Mouse (Mus musculus): Measurements from ENCODE around the gene Six3. TPM values are rescaled to one million over a fixed set of nuclear protein-coding genes. Genes with fewer than 3 reads are reported as not detected.
A peak's percentile ranks its signal among the peaks of the same experiment; 100 is the strongest.

The Six3 gene
- total RNA-seq, 2 experiments from 2014 or later = not detected

DNA sequence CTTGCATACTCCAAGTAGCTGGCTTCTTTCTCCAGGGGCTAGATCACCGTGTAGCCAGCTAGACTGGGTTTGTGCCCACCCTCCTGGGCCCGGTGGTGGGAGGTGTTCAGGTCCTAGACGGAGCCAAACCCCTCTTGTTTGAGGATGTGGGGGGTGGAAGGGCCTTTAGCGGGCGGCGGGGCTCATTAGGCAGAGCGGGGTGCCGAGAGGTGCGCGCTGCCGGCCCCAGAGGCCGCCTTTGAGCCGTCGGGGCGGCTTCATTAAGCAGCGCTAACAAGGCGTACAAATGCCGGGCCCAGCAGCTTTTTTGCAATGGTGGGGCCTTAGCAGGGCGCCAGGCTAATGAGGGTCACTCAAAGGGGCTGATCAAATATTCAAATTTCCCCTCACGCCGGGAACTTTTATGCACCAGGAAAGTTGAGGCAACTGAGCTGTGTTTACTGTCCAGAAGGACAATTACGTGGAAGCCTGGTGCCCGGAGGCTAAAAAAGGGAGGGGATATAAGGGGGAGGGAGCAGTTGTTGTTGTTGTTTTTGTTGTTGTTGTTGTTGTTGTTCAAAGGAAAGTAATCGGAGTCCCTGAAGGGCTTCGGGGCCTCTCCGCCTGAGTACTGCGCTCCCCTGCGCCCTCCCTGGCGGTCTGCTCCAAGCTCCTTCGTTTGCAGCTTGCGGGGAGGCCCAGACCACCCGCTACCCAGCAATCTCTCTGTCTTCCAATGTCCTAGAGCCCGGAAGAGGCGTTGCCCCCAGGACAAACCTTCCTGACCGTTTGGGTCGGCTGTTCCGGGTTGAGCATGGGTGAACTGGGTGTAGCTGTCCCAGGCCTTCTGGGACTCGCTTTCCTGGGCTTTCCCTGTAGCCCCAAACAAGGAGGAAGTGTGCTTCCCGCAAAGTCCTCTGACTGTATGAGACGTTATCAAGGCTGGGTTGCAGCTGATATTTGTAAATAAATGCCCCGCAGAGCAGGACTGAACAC lies 3.4 kb downstream of the Six3 start:
- no peak for DNase-seq
- intact Hi-C loops (cut with DNase I) = no loop called here
- Histone ChIP-seq H3K27ac (no peak overlapping the region), H3K4me3 (no peak overlapping the region)
- no peak for TF ChIP-seq CTCF (IDR thresholded peaks at IDR 0.05)

DNA sequence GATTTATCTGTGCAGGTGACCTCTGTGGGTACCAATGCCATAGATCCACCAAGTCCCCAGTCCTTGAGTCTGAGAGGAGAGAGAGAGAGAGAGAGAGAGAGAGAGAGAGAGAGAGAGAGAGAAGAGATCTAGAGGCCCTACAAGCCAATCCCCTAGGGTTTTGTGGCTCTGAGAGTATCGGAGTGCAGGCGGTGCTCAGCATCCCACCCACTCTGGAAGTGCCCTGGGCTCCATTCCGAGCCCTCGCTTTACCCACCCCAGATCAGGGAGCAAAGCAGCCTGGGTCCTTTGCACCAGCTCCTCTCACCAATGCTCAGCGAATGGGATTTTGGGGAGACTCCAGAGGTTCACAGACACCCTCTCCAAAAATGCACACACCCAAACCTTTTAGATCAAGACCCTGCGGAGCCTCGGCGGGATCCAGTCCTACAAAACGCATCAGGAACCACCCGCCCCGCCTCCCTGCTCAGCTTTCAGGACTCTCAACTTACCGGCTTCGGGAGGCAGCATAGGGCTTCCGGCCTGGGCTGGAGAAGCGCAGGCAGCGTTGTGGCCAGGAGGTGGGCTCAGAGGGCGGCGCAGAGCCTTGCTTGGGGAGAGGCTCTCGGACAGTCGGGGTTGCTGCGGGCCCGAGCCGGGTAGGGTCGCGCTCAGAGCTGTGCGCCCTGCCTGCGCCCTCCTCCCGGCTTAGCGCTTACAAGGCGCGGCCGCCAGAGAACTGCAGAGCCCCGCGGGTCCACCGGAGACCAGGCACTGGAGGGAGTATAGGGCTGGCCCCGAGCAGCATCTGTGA lies 4.4 kb downstream of the Six3 start:
- H3K27ac ChIP-seq = no peak overlapping the region
- no peak for DNase-seq
- TF ChIP-seq CTCF (IDR thresholded peaks at IDR 0.05) = no peak
- peak overlapping the region; percentile 40 for H3K4me3 ChIP-seq
- intact Hi-C loops (cut with DNase I) = no loop called here

DNA sequence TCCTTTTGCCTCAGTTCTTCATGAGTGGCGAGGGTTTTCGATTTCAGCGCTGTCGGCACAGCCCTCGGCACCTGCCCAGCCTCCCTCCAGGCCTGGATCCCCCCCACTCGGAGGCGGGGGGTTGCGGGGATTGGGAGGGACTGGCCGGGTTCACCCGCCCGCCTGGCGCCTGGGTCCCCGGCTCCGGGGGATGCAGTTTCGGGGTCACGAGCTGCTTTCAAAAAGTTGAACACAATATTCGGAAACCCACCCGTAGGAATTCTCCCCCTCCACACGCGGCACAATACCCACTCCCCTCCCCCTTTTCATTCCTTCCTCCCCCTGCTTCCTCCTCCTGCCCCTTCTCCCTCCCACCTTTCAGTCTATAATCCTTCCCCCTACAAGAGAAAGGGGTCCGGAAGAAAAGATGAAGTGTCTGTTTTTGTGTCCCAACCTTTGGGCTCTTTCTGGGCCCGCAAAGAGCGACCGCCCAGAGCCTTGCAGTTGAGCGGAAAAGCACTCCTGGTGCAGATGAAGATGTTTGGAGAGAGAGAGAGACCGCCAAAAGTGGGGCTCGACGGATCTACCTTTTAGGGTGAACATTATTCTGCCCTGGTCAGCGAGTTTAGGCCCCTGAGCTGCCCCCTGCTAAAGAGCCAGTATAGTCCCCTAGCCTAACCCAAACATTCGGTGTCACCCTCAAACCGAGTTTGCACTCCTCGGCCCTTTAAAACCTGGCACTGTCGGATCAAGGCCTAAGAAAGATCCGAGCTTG lies 5.1 kb downstream of the Six3 start:
- Histone ChIP-seq H3K27ac (no peak overlapping the region), H3K4me3 (peak overlapping the region; percentile 40)
- no peak for DNase-seq
- no peak for TF ChIP-seq CTCF (IDR thresholded peaks at IDR 0.05)
- intact Hi-C loops (cut with DNase I) = no loop called here

DNA sequence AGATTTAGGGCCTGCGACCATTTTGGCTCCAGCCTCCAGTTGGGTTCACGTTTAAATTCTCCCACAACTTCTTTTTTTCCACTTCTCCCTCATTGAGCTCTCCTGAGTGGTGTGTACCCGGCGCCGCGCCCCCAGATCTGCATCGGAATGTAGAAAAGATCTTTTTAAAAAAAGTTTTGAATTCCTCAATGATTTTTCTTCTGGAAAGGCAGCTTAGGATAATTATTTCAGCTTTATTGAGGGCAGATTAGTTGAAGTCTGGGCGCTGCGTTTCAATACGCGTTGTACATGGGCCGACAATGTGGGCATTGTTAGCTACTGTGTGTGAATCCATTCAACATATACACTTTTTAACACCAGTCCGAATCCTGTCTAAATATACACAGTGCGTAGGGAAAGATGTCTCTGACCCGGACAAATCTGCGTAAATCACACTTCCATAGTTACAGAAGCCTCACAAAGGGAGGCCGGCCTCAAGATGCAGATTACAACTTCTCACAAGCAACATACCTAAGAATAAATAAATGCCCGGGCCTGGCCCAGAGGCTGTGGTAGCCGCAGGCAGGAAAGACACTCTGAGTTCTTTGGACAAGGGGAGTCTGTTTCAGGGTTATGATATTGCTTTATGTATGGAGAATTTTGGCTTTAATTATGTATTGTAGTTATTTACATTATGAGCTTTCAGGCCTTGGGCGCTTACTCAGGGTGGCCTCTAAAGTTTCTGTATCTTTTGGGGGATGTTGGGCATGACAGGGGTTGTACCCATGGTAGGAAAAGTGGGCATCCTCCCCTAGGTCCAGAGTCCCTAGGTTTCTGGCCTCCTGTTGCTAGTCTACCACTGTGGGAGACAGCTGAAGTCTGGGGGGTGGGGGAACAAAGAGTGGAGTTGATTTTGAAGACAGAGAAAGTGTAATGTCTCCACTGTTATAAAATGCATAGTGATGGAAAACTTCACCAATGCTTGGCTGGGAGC lies 6.0 kb downstream of the Six3 start:
- no peak for DNase-seq
- no peak for TF ChIP-seq CTCF (IDR thresholded peaks at IDR 0.05)
- Histone ChIP-seq H3K27ac (no peak overlapping the region), H3K4me3 (no peak overlapping the region)
- intact Hi-C loops (cut with DNase I) = no loop called here

DNA sequence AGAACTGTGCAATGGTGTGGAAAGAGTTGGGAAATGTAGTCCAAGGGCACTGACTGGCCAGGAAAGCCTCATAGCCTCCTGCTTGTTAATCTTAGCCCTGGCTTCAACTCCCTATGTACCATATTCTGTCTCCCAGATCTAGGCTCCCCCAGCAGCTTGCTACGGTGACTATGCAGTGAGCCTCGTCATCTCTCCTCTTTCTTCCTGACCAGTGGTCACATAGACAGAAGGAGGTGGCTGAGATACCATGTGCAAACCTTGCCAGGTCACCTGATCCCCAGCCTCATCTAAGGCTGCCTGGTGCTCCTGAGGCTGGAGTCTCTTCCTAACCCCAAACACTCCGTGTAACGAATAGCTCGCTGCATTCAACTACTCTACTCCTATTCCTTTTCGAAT lies 6.7 kb downstream of the Six3 start:
- no peak overlapping the region for H3K27ac ChIP-seq
- no peak overlapping the region for H3K4me3 ChIP-seq
- intact Hi-C loops (cut with DNase I) = no loop called here
- no peak for DNase-seq
- TF ChIP-seq CTCF (IDR thresholded peaks at IDR 0.05) = no peak

DNA sequence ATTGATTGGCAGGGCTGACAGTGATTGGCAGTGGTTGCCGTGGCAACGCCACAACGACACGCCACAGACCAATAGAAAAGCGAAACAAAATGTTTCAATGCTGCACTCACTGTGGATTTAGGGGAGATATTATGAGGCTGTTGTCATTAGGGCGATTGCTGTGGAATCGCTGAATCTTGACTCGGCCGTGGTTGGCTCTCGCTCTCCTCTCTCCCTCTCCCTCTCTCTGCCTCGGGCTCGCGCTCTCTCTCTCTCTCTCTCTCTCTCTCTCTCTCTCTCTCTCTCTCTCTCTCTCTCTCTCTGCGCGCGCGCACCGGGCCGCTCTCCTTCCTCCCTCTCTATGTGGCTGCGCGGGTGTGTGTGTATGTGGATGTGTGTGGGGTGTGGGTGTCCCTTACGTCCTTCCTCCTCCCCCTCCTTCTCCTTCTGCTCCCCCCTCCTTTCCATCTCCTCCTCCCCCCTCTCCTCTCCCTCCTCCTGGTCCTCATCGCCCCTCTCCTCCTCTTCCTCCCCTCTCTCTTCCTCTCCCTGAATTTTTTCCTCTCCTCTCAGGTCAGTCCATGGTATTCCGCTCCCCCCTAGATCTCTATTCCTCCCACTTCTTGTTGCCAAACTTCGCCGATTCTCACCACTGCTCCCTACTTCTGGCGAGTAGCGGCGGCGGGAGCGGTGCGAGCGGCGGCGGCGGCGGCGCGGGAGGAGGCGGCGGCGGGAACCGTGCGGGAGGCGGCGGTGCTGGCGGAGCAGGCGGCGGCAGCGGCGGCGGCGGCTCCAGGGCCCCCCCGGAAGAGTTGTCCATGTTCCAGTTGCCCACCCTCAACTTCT lies 7.5 kb downstream of the Six3 start:
- Histone ChIP-seq H3K27ac (no peak overlapping the region), H3K4me3 (peak overlapping the region; percentile 60)
- no peak for DNase-seq
- no peak for TF ChIP-seq CTCF (IDR thresholded peaks at IDR 0.05)
- intact Hi-C loops (cut with DNase I) = no loop called here

DNA sequence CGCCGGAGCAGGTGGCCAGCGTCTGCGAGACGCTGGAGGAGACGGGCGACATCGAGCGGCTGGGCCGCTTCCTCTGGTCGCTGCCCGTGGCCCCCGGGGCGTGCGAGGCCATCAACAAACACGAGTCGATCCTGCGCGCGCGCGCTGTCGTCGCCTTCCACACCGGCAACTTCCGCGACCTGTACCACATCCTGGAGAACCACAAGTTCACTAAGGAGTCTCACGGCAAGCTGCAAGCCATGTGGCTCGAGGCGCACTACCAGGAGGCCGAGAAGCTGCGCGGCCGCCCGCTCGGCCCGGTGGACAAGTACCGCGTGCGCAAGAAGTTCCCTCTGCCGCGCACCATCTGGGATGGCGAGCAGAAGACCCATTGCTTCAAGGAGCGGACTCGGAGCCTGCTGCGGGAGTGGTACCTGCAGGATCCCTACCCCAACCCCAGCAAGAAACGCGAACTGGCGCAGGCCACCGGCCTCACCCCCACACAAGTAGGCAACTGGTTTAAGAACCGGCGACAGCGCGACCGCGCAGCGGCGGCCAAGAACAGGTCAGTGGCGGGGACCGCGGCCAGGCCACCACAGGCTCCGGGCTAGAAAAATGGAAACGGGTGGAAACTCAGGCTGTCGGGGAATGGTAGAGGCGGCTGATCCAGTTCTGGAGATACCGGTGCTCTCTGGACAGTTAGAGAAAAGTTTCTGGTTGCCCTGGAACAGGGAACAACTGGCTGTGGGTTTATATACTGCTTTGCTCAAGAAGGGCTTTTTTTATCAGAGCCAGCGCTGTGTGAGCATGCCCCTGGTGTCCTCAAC lies 8.3 kb downstream of the Six3 start:
- intact Hi-C loops (cut with DNase I) = no loop called here
- TF ChIP-seq CTCF (IDR thresholded peaks at IDR 0.05) = no peak

DNA sequence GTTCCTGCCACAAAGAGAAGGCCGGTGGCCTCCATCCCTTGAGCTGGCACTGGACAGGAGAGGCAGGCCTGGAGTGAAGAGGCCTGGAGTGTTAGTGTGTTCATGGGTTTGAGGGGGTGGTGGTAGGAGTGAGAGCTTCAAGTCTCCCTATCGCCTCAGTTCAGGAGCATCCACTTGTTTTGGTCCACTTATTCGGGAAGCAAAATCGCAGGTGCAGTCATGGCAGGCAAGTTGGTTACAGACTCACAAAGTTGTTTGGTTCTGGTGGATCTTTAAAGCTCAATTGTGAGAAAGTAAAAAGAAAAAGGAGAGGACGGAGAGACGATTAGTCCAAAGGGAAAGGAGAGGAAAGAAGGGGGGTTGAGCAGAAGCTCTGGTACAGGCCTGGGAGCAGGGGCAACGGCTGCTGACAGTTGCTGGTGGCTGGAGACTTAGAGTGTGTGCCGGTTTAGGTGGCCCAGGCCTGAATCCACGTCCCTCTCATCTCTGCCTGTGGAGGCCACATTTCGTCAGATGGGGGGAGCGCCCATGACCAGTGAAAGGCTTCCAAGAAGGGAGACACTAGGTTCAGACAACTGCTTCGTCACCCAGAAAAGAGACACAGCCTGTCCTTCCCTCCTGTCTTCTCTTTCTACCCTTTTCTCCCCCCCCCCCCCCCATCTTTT lies 9.2 kb downstream of the Six3 start:
- TF ChIP-seq CTCF (IDR thresholded peaks at IDR 0.05) = no peak
- Histone ChIP-seq H3K4me3 (no peak overlapping the region), H3K27ac (no peak overlapping the region)
- DNase-seq = no peak
- intact Hi-C loops (cut with DNase I) = no loop called here

More for the DNA sequence above, 8.3 kb downstream of the Six3 start:
- Histone ChIP-seq H3K27ac (no peak overlapping the region), H3K4me3 (peak overlapping the region; percentile 60)
- no peak for DNase-seq

DNA sequence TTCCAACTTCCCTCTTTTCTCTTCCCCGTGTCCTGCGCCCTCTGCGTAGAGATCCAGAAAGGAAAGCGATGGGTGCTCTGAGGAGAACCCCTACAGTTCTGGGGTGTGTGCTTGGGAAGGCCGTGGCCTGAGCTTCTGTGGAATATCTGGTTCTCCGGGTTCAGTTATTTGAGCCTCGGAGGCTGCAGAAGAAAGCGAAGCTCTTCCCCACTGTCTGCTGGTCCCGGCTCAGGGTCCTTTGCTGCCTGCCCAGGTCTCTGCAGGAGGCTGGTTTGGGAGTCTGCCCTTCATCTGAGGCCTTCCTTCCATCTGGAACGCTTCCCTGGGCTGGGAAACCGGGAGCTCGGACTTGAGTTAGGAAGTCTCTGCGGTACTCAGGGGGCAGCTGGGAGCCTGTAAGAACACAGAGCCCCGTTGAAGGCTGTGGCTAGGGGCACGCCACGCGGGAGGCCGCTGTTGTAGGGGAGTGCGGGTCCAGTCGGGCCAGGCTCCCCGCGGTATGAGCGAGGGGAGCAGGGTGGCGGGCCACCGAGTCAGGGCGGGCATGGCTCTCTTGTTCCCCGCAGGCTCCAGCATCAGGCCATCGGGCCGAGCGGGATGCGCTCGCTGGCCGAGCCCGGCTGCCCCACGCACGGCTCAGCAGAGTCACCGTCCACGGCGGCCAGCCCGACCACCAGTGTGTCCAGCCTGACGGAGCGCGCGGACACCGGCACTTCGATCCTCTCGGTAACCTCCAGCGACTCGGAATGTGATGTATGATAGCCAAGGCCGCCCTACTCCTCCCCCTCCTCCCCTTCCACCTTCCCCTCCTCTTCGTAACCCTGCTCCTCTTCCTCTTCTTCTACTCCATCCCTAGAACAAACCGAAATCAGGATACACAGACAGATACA lies 10.0 kb downstream of the Six3 start:
- no peak for DNase-seq
- peak overlapping the region; percentile 21 for H3K4me3 ChIP-seq
- H3K27ac ChIP-seq = no peak overlapping the region
- intact Hi-C loops (cut with DNase I) = no loop called here
- no peak for TF ChIP-seq CTCF (IDR thresholded peaks at IDR 0.05)

Data from gastrocnemius, adult 2 months (tissue).